Mouse (Mus musculus): ENCODE measurements around the gene Gm49403.

Gm49403 gene

DNA sequence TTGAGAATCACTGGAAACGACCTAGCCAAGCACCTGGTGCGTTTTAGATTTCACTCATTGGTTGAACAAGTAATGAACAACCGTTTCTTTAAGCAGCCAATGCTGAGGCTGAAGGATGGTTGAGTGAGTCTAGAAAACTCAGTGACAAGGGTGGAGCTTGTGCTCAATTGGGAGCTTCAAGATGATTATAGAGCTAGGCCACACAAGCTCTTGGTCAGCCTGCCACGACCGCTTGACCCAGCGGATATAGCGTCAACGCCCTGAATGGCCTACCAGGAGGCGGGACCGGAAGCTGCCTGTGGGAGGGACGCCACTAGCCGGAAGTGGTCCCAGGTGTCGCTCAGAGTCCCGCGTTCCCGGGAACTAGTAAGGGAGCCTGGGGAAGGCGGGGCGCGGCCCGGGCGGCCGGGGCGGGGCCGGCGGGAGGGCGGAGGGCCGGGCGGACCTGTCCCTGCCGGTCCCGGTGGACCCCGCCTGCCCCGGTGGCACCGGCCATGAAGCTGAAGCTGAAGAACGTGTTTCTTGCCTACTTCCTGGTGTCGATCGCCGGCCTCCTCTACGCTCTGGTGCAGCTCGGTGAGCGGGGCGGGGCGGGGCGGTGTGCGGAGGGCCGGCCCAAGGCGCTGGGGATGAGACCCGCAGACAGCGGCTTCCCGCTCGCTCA is 36.5 kb downstream of the Gm49403 start, which contains the start of gene B3gat3:
Gene B3gat3 (plus strand): TSS at position 302 of the 664 bp plus-strand sequence.
- CTCF ChIA-PET = interaction anchor here in 3 of 4 experiments (0.8 to 1.2 kb wide), 4 partner anchors 9 to 202 kb away, joined by 3 read pairs; partner anchors contain the start of genes Eml3 (in 1 of the 3) and Rom1 (in 1 of the 3)

DNA sequence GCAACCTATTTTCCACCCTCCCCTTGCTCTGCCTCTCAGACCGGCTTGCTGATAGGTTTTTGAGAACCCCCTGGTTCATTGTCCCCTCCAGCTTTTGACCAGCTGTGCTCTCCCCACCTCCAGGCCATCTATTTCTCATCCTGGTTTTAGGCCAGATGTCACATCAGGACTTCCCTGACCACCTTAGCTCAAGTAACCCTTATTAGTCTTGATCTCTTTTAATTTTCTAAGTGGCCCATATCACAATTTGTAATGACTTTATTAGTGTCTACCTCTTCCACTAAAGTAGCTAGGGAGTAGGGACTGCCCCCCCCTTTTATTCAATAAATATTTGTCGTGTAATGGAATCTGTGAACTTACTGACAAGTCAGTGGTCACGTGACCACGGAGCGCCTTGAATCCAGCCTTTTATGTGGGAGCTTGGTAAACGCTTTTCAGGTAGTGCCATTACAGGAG is 37.1 kb downstream of the Gm49403 start:
- POLR2A ChIA-PET = interaction anchor here (0.6 to 16.7 kb wide), 86 partner anchors 8 to 1438 kb away, joined by 3 to 191 read pairs (median 6); partner anchors contain the start of genes 1810009A15Rik (in 4 of the 4), Gm49416 (in 4 of the 4), Eef1g (in 3 of the 4) and Eml3 (in 3 of the 4)
- CTCF ChIA-PET = interaction anchor here in 3 of 4 experiments (0.7 to 1.2 kb wide), 5 partner anchors 9 to 203 kb away, joined by 3 to 9 read pairs (median 3); partner anchors contain the start of genes Eml3 (in 1 of the 3) and Rom1 (in 1 of the 3)

More for the DNA sequence above, 36.5 kb downstream of the Gm49403 start, which contains the start of gene B3gat3:
- POLR2A ChIA-PET = interaction anchor here (0.6 to 16.7 kb wide), 100 partner anchors 8 to 1438 kb away, joined by 3 to 191 read pairs (median 6); partner anchors contain the start of genes 1810009A15Rik (in 4 of the 4), Gm49416 (in 4 of the 4), Eef1g (in 3 of the 4) and Ganab (in 3 of the 4)

- CTCF ChIA-PET = interaction anchor here in 2 of 4 experiments (0.7 to 1.2 kb wide), 4 partner anchors 18 to 1288 kb away, joined by 3 to 9 read pairs (median 4); no protein-coding TSS in a partner anchor
- POLR2A ChIA-PET = interaction anchor here (0.6 to 16.7 kb wide), 43 partner anchors 8 to 206 kb away, joined by 3 to 191 read pairs (median 8); partner anchors contain the start of genes Eef1g (in 3 of the 4), 1810009A15Rik (in 2 of the 4), Eml3 (in 2 of the 4) and Ganab (in 2 of the 4)
Measured at GRCm38 (mm10) chr19:8921741-8922140, 38.0 kb downstream of the Gm49403 start.

GRCm38 (mm10) chr19:8926766-8927165 is 43.0 kb downstream of the Gm49403 start:
- POLR2A ChIA-PET = interaction anchor here (0.5 to 16.7 kb wide), 15 partner anchors 8 to 199 kb away, joined by 3 to 191 read pairs (median 6); partner anchors contain the start of genes Mta2 (in 3 of the 4), 1810009A15Rik (in 2 of the 4), Gm49416 (in 2 of the 4) and Tut1 (in 2 of the 4)

GRCm38 (mm10) chr19:8927891-8928525 is 44.3 kb downstream of the Gm49403 start:
- CTCF ChIA-PET = no interaction called here
- POLR2A ChIA-PET = interaction anchor here in 3 of 4 experiments (0.6 to 16.7 kb wide), 12 partner anchors 9 to 1597 kb away, joined by 3 to 191 read pairs (median 8); partner anchors contain the start of genes Mta2 (in 2 of the 3), 1810009A15Rik (in 1 of the 3), Cpsf7 (in 1 of the 3) and Ganab (in 1 of the 3)

More at GRCm38 (mm10) chr19:8926766-8927165, 43.0 kb downstream of the Gm49403 start:
- CTCF ChIA-PET = no interaction called here

- ChIA-PET CTCF (interaction anchor here in 1 of 4 experiments (1.0 to 1.5 kb wide), 2 partner anchors 8 to 13 kb away, joined by 3 to 5 read pairs; partner anchors contain the start of gene Mta2), POLR2A (interaction anchor here (0.6 to 16.7 kb wide), 36 partner anchors 8 to 1596 kb away, joined by 3 to 191 read pairs (median 4); partner anchors contain the start of genes Mta2 (in 3 of the 4), 1810009A15Rik (in 2 of the 4), B3gat3 (in 2 of the 4) and Eef1g (in 2 of the 4))
Measured at GRCm38 (mm10) chr19:8928689-8929223, 45.0 kb downstream of the Gm49403 start.

DNA sequence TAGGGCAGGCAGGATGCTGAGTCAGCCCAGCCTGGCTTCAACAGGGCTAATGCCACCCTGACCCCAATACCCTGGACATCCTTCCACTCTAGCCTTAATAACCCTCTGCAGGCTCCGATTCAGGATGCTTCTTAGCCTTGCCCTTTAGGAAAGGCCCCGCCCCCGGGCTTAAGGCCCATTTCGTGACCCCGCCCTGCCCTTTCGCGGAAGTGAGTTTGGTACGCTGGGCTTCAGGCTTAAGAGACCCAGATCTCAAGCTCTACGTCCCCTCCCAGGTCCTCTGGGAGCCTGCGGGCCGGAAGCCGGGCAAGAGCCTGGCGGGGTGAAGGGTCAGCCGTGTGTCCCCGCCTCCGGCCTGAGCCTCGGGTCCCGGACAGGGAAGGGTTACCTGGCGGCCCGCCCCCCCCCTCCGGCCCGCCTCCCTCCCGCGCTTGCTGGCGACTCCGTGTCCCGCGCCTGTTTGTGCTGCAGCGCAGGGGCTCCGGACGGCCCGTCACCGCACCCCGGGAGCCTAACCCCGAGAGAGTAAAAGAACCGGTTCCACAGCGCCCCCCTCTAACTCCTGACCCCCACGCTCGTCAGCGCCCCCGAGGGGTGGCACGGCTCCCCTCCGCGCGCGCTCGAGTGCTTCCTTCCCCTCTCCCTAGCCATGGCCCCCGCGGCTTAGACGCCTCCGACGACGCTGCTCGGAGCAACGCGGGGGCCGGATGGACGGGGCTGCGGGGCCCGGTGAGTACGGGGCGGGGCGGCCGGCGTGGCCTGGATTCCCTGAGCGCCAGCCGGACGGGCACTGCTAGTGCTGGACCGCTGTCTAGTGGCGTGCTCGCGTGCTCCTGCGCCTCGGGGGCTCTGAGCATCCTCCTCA is 45.7 kb downstream of the Gm49403 start, which contains the start of the genes Rom1 and Eml3:
Gene Rom1 (minus strand): TSS at position 133 of the 865 bp plus-strand sequence.
Gene Eml3 (plus strand): TSS at position 329 of the 865 bp plus-strand sequence.
- POLR2A ChIA-PET = interaction anchor here (0.6 to 16.7 kb wide), 44 partner anchors 8 to 213 kb away, joined by 3 to 191 read pairs (median 4); partner anchors contain the start of genes 1810009A15Rik (in 3 of the 4), Gm49416 (in 3 of the 4), Mta2 (in 3 of the 4) and B3gat3 (in 2 of the 4)
- CTCF ChIA-PET = interaction anchor here in 2 of 4 experiments (0.6 to 1.5 kb wide), 3 partner anchors 9 to 12 kb away, joined by 3 to 5 read pairs (median 3); partner anchors contain the start of gene Mta2 (in 1 of the 2)

- CTCF ChIA-PET = interaction anchor here in 1 of 4 experiments (1.5 kb wide), 1 partner anchor 9 kb away, joined by 3 read pairs; no protein-coding TSS in a partner anchor
- POLR2A ChIA-PET = interaction anchor here (0.6 to 16.7 kb wide), 38 partner anchors 10 to 1196 kb away, joined by 3 to 191 read pairs (median 5); partner anchors contain the start of genes Mta2 (in 3 of the 4), 1810009A15Rik (in 2 of the 4), B3gat3 (in 2 of the 4) and Eef1g (in 2 of the 4)
Measured at GRCm38 (mm10) chr19:8930117-8930516, 46.4 kb downstream of the Gm49403 start.

- CTCF ChIA-PET = interaction anchor here in 1 of 4 experiments (0.5 kb wide), 1 partner anchor 28 kb away, joined by 4 read pairs; no protein-coding TSS in a partner anchor
- POLR2A ChIA-PET = interaction anchor here (0.6 to 16.7 kb wide), 35 partner anchors 9 to 1196 kb away, joined by 3 to 191 read pairs (median 4); partner anchors contain the start of genes Mta2 (in 3 of the 4), 1810009A15Rik (in 2 of the 4), B3gat3 (in 2 of the 4) and Eef1g (in 2 of the 4)
Measured at GRCm38 (mm10) chr19:8930771-8931170, 47.0 kb downstream of the Gm49403 start.

DNA sequence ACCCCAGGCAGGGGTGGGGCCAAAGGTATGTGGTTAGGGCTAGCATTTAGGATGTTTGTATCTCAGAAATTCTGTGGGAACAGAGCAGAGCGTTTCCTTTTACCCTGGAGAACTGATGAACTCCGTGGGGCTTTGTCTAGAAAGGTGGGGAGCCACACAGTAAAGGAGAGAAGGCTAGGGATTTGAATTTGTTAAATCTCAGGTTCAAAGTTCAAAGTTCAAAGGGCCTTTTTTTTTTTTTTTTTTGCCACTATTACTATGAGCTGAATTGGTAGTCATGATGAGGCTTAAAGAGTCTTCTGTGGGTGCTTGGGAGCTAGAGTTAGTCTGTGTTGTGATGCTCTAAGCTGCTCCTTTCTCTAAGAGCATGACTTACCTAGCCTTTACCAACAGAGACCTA is 53.0 kb downstream of the Gm49403 start:
- ChIA-PET POLR2A (interaction anchor here in 3 of 4 experiments (0.6 to 2.8 kb wide), 20 partner anchors 9 to 1097 kb away, joined by 3 to 18 read pairs (median 4); partner anchors contain the start of genes 1810009A15Rik (in 2 of the 3), Eef1g (in 2 of the 3), Gm49416 (in 2 of the 3) and Tut1 (in 2 of the 3)), CTCF (interaction anchor here in 1 of 4 experiments (0.6 to 1.1 kb wide), 2 partner anchors 9 to 146 kb away, joined by 3 read pairs; no protein-coding TSS in a partner anchor)

Measured in embryonic stem cell, embryonic (primary cell).